8 mouse cellular contexts compared by ENCODE assay signal in the genomic region with DNA sequence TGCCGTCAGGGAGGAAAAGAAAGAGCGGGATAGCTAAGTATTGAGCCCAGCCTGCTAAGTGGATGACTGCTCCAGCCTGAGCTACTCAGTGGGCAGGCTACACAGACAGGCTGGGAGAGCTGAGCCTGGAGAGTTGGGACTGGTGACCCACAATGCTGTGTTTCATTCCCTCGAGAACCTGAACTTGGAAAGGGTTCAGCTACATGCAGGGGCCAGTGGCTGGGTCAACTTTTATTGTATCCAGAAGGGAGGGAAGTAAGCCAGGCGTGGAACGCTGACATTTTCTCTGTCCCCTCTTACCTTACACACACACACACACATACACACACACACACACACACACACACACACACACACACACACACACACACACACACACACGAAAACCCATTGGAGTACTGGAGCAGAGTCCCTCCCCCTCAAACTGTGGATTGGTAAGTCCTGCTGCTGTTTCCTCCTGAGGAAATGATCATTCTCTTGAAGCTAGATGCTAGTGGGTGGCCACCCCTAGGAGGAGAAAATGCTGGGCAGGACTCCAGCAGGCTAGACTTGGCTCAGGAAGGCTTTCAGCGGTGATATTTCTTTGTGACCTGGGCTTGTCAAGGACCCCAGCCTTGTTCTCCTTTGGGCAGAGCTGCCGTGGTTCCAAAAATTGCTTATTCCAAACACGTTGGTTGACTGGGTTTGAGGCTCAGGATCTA. TPM values are rescaled to one million over a fixed set of nuclear protein-coding genes. Genes with fewer than 3 reads are reported as not detected.
A peak's percentile ranks its signal among the peaks of the same experiment; 100 is the strongest.
DNase-seq lines count a peak whose midpoint lies in the region; ATAC-seq and TF ChIP-seq lines count a peak whose summit lies in the region.

No protein-coding gene starts in this region.

- DNase-seq in hindbrain, embryonic 11.5 days (ENCODE audit: low spot score) = no peak
- peak; percentile 79 for DNase-seq in embryonic facial prominence, embryonic 14.5 days (ENCODE audit: low spot score)
- peak; percentile 58 for DNase-seq in liver, adult 2 months (ENCODE audit: extremely low read depth, low read depth, low spot score)
- DNase-seq in ovary, postnatal 10 days (ENCODE audit: low spot score) = peak; percentile 54
- no peak for DNase-seq in retina, postnatal 1 day
- no peak for DNase-seq in spleen, adult 12 weeks (ENCODE audit: low spot score)

- H3K4me1 ChIP-seq in hindbrain, embryonic 13.5 days (replicated peaks) = peaks cover 10% of the 10 kb centered on the region
- H3K4me1 ChIP-seq in hindbrain, embryonic 11.5 days (replicated peaks; ENCODE audit: control insufficient read depth, insufficient read depth, low read length) = no peaks in the 10 kb centered on the region
- H3K4me1 ChIP-seq in embryonic facial prominence, embryonic 14.5 days (ENCODE audit: control insufficient read depth, insufficient read depth, low read length) = peaks cover 15% of the 10 kb centered on the region; the same call in 1 of the 2 replicates
- peaks cover 32% of the 10 kb centered on the region for H3K4me1 ChIP-seq in liver, adult 2 months (ENCODE audit: control insufficient read depth, insufficient read depth, low read length)

- peaks cover 46% of the 10 kb centered on the region for H3K27me3 ChIP-seq in hindbrain, embryonic 13.5 days
- peaks cover 21% of the 10 kb centered on the region for H3K27me3 ChIP-seq in hindbrain, embryonic 11.5 days (ENCODE audit: control insufficient read depth, insufficient read depth, low read length)
- peaks cover 35% of the 10 kb centered on the region for H3K27me3 ChIP-seq in embryonic facial prominence, embryonic 14.5 days (replicated peaks; ENCODE audit: control insufficient read depth, insufficient read depth, low read length)
- H3K27me3 ChIP-seq in liver, adult 2 months (ENCODE audit: control insufficient read depth, insufficient read depth, low read length) = no peaks in the 10 kb centered on the region

- H3K4me3 ChIP-seq in hindbrain, embryonic 13.5 days = no peak overlapping the region
- no peak overlapping the region for H3K4me3 ChIP-seq in hindbrain, embryonic 11.5 days (ENCODE audit: low read depth, low read length)
- peak overlapping the region; percentile 49; the same call in 1 of the 2 replicates for H3K4me3 ChIP-seq in embryonic facial prominence, embryonic 14.5 days (ENCODE audit: low read depth, low read length)
- no peak overlapping the region for H3K4me3 ChIP-seq in liver, adult 2 months (ENCODE audit: insufficient read depth, low read depth, low read length)

- 54% methylated on average over 9 of the region's 9 CpGs for WGBS in hindbrain, embryonic 13.5 days
- WGBS in hindbrain, embryonic 11.5 days = 60% methylated on average over 9 of the region's 9 CpGs
- 28% methylated on average over 7 of the region's 9 CpGs for WGBS in embryonic facial prominence, embryonic 14.5 days
- WGBS in liver, adult 2 months = 11% methylated on average over 9 of the region's 9 CpGs

- peak overlapping the region; percentile 40; the same call in 1 of the 2 replicates for H3K27ac ChIP-seq in hindbrain, embryonic 13.5 days
- H3K27ac ChIP-seq in hindbrain, embryonic 11.5 days (ENCODE audit: low read depth, low read length) = no peak overlapping the region
- H3K27ac ChIP-seq in embryonic facial prominence, embryonic 14.5 days (replicated peaks; ENCODE audit: low read depth, low read length) = peak overlapping the region; percentile 33
- H3K27ac ChIP-seq in liver, adult 2 months (replicated peaks; ENCODE audit: insufficient read depth, low read depth, low read length) = peak overlapping the region; percentile 90

- H3K9me3 ChIP-seq in hindbrain, embryonic 13.5 days = no peaks in the 10 kb centered on the region
- H3K9me3 ChIP-seq in hindbrain, embryonic 11.5 days (ENCODE audit: control insufficient read depth, low read length) = no peaks in the 10 kb centered on the region
- 0 out of 2 replicates have a peak, but pooled peaks cover 6% of the 10 kb centered on the region for H3K9me3 ChIP-seq in embryonic facial prominence, embryonic 14.5 days (ENCODE audit: control insufficient read depth, low read length)

- peak; percentile 60; the same call in 1 of the 2 replicates for ATAC-seq in hindbrain, embryonic 13.5 days (ENCODE audit: low FRiP score)
- no peak for ATAC-seq in hindbrain, embryonic 11.5 days (ENCODE audit: low FRiP score)
- 0 out of 2 replicates have a peak, but pooled peaks have one; percentile 21 for ATAC-seq in embryonic facial prominence, embryonic 14.5 days (ENCODE audit: low read depth)
- ATAC-seq in hematopoietic stem cell, adult 5-6 weeks (replicated peaks in 1 of 2; ENCODE audit: insufficient read depth in 1 of 2, low FRiP score in 2 of 2, low TSS enrichment in 1 of 2, low read depth in 1 of 2, poor library complexity in 2 of 2, severe bottlenecking in 2 of 2) = peak; percentile 33 to 56

- TF ChIP-seq CTCF in liver, adult 2 months (IDR thresholded peaks at IDR 0.05; ENCODE audit: low read depth, low read length) = no peak

- H3K9ac ChIP-seq in hindbrain, embryonic 13.5 days = no peak overlapping the region
- no peak overlapping the region for H3K9ac ChIP-seq in hindbrain, embryonic 11.5 days (ENCODE audit: low read depth, low read length)
- no peak overlapping the region; the same call in 1 of the 2 replicates for H3K9ac ChIP-seq in embryonic facial prominence, embryonic 14.5 days (ENCODE audit: low read depth, low read length)
- H3K9ac ChIP-seq in liver, adult 2 months (ENCODE audit: low read depth, low read length) = peak overlapping the region; percentile 13; the same call in 1 of the 2 replicates

- peaks cover 34% of the 10 kb centered on the region; the same call in 1 of the 2 replicates for H3K79me2 ChIP-seq in liver, adult 2 months (ENCODE audit: control insufficient read depth, insufficient read depth, low read length)

- TF ChIP-seq POLR2A in liver, adult 2 months (IDR thresholded peaks at IDR 0.05; ENCODE audit: extremely low read depth, insufficient read depth, low read length) = no peak

- no peaks in the 10 kb centered on the region for H3K36me3 ChIP-seq in hindbrain, embryonic 13.5 days
- no peaks in the 10 kb centered on the region for H3K36me3 ChIP-seq in hindbrain, embryonic 11.5 days (ENCODE audit: control insufficient read depth, insufficient read depth, low read length)
- H3K36me3 ChIP-seq in embryonic facial prominence, embryonic 14.5 days (ENCODE audit: control insufficient read depth, insufficient read depth, low read length) = no peaks in the 10 kb centered on the region
- no peaks in the 10 kb centered on the region for H3K36me3 ChIP-seq in liver, adult 2 months (ENCODE audit: control insufficient read depth, insufficient read depth, low read length)

- H3K4me2 ChIP-seq in hindbrain, embryonic 13.5 days = 0 out of 2 replicates have a peak overlapping the region, but pooled peaks have one; percentile 19
- H3K4me2 ChIP-seq in hindbrain, embryonic 11.5 days (replicated peaks; ENCODE audit: low read depth, low read length) = no peak overlapping the region
- H3K4me2 ChIP-seq in embryonic facial prominence, embryonic 14.5 days (ENCODE audit: low read depth, low read length) = peak overlapping the region; percentile 65

RNA-seq across cellular contexts. Expression of gene F11r, which starts 2.8 kb away (rescaled TPM):
- polyA plus RNA-seq in hindbrain, embryonic 13.5 days (2015; fragmentation: Nextera tagmentation; extraction: Ambion mirVana) = 12.2 and 13.3 TPM in 2 replicates
- polyA plus RNA-seq in hindbrain, embryonic 11.5 days (2014; fragmentation: Nextera tagmentation; extraction: Ambion mirVana) = 16.9 and 20.1 TPM in 2 replicates
- 27.0 and 29.5 TPM in 2 replicates for polyA plus RNA-seq in embryonic facial prominence, embryonic 14.5 days (2014; fragmentation: Nextera tagmentation; extraction: Ambion mirVana)
- total RNA-seq in hematopoietic stem cell, adult 5-6 weeks (2017) = 12.1 and 13.4 TPM in 2 replicates
- total RNA-seq in liver, adult 2 months (2014; rRNA removed) = 39.1 and 56.8 TPM in 2 replicates
- 47.7 and 60.4 TPM in 2 replicates for polyA plus RNA-seq in liver, adult 2 months (2012; rRNA removed)

RNA-seq across cellular contexts. Expression of gene Tstd1, which starts 21.5 kb away (rescaled TPM):
- 10.0 and 11.7 TPM in 2 replicates for polyA plus RNA-seq in hindbrain, embryonic 13.5 days (2015; fragmentation: Nextera tagmentation; extraction: Ambion mirVana)
- 3.3 and 4.3 TPM in 2 replicates for polyA plus RNA-seq in hindbrain, embryonic 11.5 days (2014; fragmentation: Nextera tagmentation; extraction: Ambion mirVana)
- polyA plus RNA-seq in embryonic facial prominence, embryonic 14.5 days (2014; fragmentation: Nextera tagmentation; extraction: Ambion mirVana) = 2.0 and 3.6 TPM in 2 replicates
- total RNA-seq in hematopoietic stem cell, adult 5-6 weeks (2017) = 4.7 and 8.8 TPM in 2 replicates
- 26.6 and 27.8 TPM in 2 replicates for total RNA-seq in liver, adult 2 months (2014; rRNA removed)
- polyA plus RNA-seq in liver, adult 2 months (2012; rRNA removed) = 50.6 and 57.2 TPM in 2 replicates

RNA-seq across cellular contexts. Expression of gene Usf1, which starts 29.1 kb away (rescaled TPM):
- 202 and 209 TPM in 2 replicates for polyA plus RNA-seq in hindbrain, embryonic 13.5 days (2015; fragmentation: Nextera tagmentation; extraction: Ambion mirVana)
- 122 and 143 TPM in 2 replicates for polyA plus RNA-seq in hindbrain, embryonic 11.5 days (2014; fragmentation: Nextera tagmentation; extraction: Ambion mirVana)
- 68.9 and 84.9 TPM in 2 replicates for polyA plus RNA-seq in embryonic facial prominence, embryonic 14.5 days (2014; fragmentation: Nextera tagmentation; extraction: Ambion mirVana)
- 47.0 and 59.5 TPM in 2 replicates for total RNA-seq in hematopoietic stem cell, adult 5-6 weeks (2017)
- 27.2 and 33.7 TPM in 2 replicates for total RNA-seq in liver, adult 2 months (2014; rRNA removed)
- 39.4 and 44.7 TPM in 2 replicates for polyA plus RNA-seq in liver, adult 2 months (2012; rRNA removed)

RNA-seq across cellular contexts. Expression of gene Arhgap30, which starts 51.4 kb away (rescaled TPM):
- 1.00 and 1.0 TPM in 2 replicates for polyA plus RNA-seq in hindbrain, embryonic 13.5 days (2015; fragmentation: Nextera tagmentation; extraction: Ambion mirVana)
- 0.54 and 0.99 TPM in 2 replicates for polyA plus RNA-seq in hindbrain, embryonic 11.5 days (2014; fragmentation: Nextera tagmentation; extraction: Ambion mirVana)
- 1.9 and 2.0 TPM in 2 replicates for polyA plus RNA-seq in embryonic facial prominence, embryonic 14.5 days (2014; fragmentation: Nextera tagmentation; extraction: Ambion mirVana)
- total RNA-seq in hematopoietic stem cell, adult 5-6 weeks (2017) = 112 and 133 TPM in 2 replicates
- 2.4 and 2.8 TPM in 2 replicates for total RNA-seq in liver, adult 2 months (2014; rRNA removed)
- polyA plus RNA-seq in liver, adult 2 months (2012; rRNA removed) = 1.3 and 2.0 TPM in 2 replicates

Comparison
In these comparisons a context has a peak if more than half of its experiments do, and no peak if none do; other contexts are left out.
1. DNase-seq: peak in embryonic facial prominence, embryonic 14.5 days (single experiment), liver, adult 2 months (single experiment) and ovary, postnatal 10 days (single experiment); none in hindbrain, embryonic 11.5 days (single experiment), retina, postnatal 1 day (single experiment) and spleen, adult 12 weeks (single experiment).